Mouse (Mus musculus) thymus, adult 2 months (tissue): ENCODE results near the gene Srgap2.

ENCODE experiments used
- CTCF ChIP-seq: fragments of 200-500 bp; IDR thresholded peaks from 2 replicates; pipeline ENCODE4 v1.5.1; 2012; ENCODE audit warnings: mild to moderate bottlenecking, control low read depth, low read length, moderate library complexity, borderline replicate concordance; ENCODE audit not compliant: control insufficient read depth, poor library complexity, insufficient read depth; ENCODE audit errors: extremely low read depth
- POLR2A ChIP-seq: fragments of 200-500 bp; IDR thresholded peaks from 2 replicates; pipeline ENCODE4 v1.6.1; 2012; ENCODE audit warnings: mild to moderate bottlenecking, low read length, control low read depth, moderate library complexity; ENCODE audit not compliant: control insufficient read depth, poor library complexity, insufficient read depth; ENCODE audit errors: extremely low read depth

GRCm38 (mm10) chr1:131543886-131544565 is 16.9 kb upstream of the Srgap2 start:
- TF ChIP-seq CTCF (no peak), POLR2A (no peak)
